Mouse (Mus musculus) urinary bladder, postnatal 4 days (tissue): ENCODE measurements around the gene Csmd2.

Experiments used
- DNase-seq, 2 experiments: peaks; one replicate each; pipeline ENCODE4 v3.0.0; 2021 to 2022; ENCODE audit warnings: low spot score in 2 of 2

Gene Csmd2

GRCm38 (mm10) chr4:128141161-128142101 lies 153.8 kb downstream of the Csmd2 start:
- no peak for DNase-seq

- no peak for DNase-seq
Measured at GRCm38 (mm10) chr4:128142279-128142678, 154.6 kb downstream of the Csmd2 start.

- DNase-seq, result no peak
Measured at GRCm38 (mm10) chr4:128143147-128143546, 155.5 kb downstream of the Csmd2 start.

- DNase-seq, result no peak
Measured at GRCm38 (mm10) chr4:128149524-128149923, 161.9 kb downstream of the Csmd2 start.

- DNase-seq, result no peak
Measured at GRCm38 (mm10) chr4:128152066-128152465, 164.4 kb downstream of the Csmd2 start.

- no peak for DNase-seq
Measured at GRCm38 (mm10) chr4:128153144-128153543, 165.5 kb downstream of the Csmd2 start.

- no peak for DNase-seq
Measured at GRCm38 (mm10) chr4:128155226-128155625, 167.6 kb downstream of the Csmd2 start.

- no peak for DNase-seq
Measured at GRCm38 (mm10) chr4:128160656-128161055, 173.0 kb downstream of the Csmd2 start.

- DNase-seq, result no peak
Measured at GRCm38 (mm10) chr4:128170181-128170580, 182.5 kb downstream of the Csmd2 start.

GRCm38 (mm10) chr4:128171233-128171632 lies 183.6 kb downstream of the Csmd2 start:
- DNase-seq, result no peak

- DNase-seq, result no peak
Measured at GRCm38 (mm10) chr4:128171701-128172100, 184.0 kb downstream of the Csmd2 start.

GRCm38 (mm10) chr4:128178974-128179373 lies 191.3 kb downstream of the Csmd2 start:
- no peak for DNase-seq

- no peak for DNase-seq
Measured at GRCm38 (mm10) chr4:128179581-128179980, 191.9 kb downstream of the Csmd2 start.

- DNase-seq, result no peak
Measured at GRCm38 (mm10) chr4:128184747-128185146, 197.1 kb downstream of the Csmd2 start.

- no peak for DNase-seq
Measured at GRCm38 (mm10) chr4:128194454-128194853, 206.8 kb downstream of the Csmd2 start.

- DNase-seq, result no peak
Measured at GRCm38 (mm10) chr4:128217991-128218595, 230.4 kb downstream of the Csmd2 start.

GRCm38 (mm10) chr4:128224453-128224852 lies 236.8 kb downstream of the Csmd2 start:
- DNase-seq, result no peak

- no peak for DNase-seq
Measured at GRCm38 (mm10) chr4:128227377-128228316, 240.0 kb downstream of the Csmd2 start.

GRCm38 (mm10) chr4:128233458-128233857 lies 245.8 kb downstream of the Csmd2 start:
- DNase-seq, result no peak

- DNase-seq, result no peak
Measured at GRCm38 (mm10) chr4:128239113-128239512, 251.5 kb downstream of the Csmd2 start.

- DNase-seq, result no peak
Measured at GRCm38 (mm10) chr4:128241075-128241853, 253.6 kb downstream of the Csmd2 start.
